Mouse (Mus musculus) heart, embryonic 11.5 days (tissue): ENCODE data around the gene Fam208a. TPM values are rescaled to one million over a fixed set of nuclear protein-coding genes. Genes with fewer than 3 reads are reported as not detected.

Experiments used
- ATAC-seq: fragments of 200-750 bp; cut with Nextera tagmentation; replicated peaks from 2 replicates; pipeline ENCODE4 v1.8.0; 2017; ENCODE audit warnings: moderate library complexity; ENCODE audit not compliant: insufficient number of reproducible peaks, low FRiP score, low TSS enrichment
- H3K27ac ChIP-seq: fragments of 300-500 bp; sonication (generic); 2 replicates; pipeline ENCODE4 v1.5.1; 2014; ENCODE audit warnings: mild to moderate bottlenecking, low read depth, low read length
- H3K27me3 ChIP-seq: fragments of 300-500 bp; sonication (generic); 2 replicates; pipeline ENCODE4 v1.6.1; 2014; ENCODE audit warnings: mild to moderate bottlenecking, low read length, mixed read lengths; ENCODE audit not compliant: control insufficient read depth, insufficient read depth
- H3K36me3 ChIP-seq: fragments of 300-500 bp; sonication (generic); 2 replicates; pipeline ENCODE4 v1.6.1; 2014; ENCODE audit warnings: mild to moderate bottlenecking, low read length, moderate library complexity, mixed read lengths; ENCODE audit not compliant: control insufficient read depth, insufficient read depth
- H3K4me1 ChIP-seq: fragments of 300-500 bp; sonication (generic); 2 replicates; pipeline ENCODE4 v1.6.1; 2014; ENCODE audit warnings: low read length; ENCODE audit not compliant: control insufficient read depth, insufficient read depth
- H3K4me2 ChIP-seq: fragments of 300-500 bp; sonication (generic); 2 replicates; pipeline ENCODE4 v1.6.1; 2014; ENCODE audit warnings: mild to moderate bottlenecking, moderate library complexity
- H3K4me3 ChIP-seq: fragments of 300-500 bp; sonication (generic); 2 replicates; pipeline ENCODE4 v1.5.1; 2014; ENCODE audit warnings: low read depth, low read length
- H3K9ac ChIP-seq: fragments of 300-500 bp; sonication (generic); 2 replicates; pipeline ENCODE4 v1.6.1; 2014; ENCODE audit warnings: mild to moderate bottlenecking, low read depth, low read length, moderate library complexity
- H3K9me3 ChIP-seq: fragments of 300-500 bp; sonication (generic); replicated peaks from 2 replicates; pipeline ENCODE4 v1.6.1; 2016; ENCODE audit warnings: low read length; ENCODE audit not compliant: control insufficient read depth
- WGBS: fragments of 180-500 bp; shearing (Covaris S2); extraction: QIAGEN DNeasy Blood & Tissue Kit; methylation state at CpG from one replicate; pipeline ENCODE4 v1.1.7; 2014; ENCODE audit not compliant: insufficient replicate concordance; 5-methylcytosine and 5-hydroxymethylcytosine counted together
- polyA plus RNA-seq: library from polyadenylated mRNA; unstranded; fragments of >200 nt; fragmentation: Nextera tagmentation; extraction: Ambion mirVana; gene quantifications from 2 replicates; pipeline ENCODE4 v1.2.1, GENCODE M21; 2014

Gene Fam208a
- polyA plus RNA-seq, 1 experiment from 2014 or later = 12.3 TPM

DNA sequence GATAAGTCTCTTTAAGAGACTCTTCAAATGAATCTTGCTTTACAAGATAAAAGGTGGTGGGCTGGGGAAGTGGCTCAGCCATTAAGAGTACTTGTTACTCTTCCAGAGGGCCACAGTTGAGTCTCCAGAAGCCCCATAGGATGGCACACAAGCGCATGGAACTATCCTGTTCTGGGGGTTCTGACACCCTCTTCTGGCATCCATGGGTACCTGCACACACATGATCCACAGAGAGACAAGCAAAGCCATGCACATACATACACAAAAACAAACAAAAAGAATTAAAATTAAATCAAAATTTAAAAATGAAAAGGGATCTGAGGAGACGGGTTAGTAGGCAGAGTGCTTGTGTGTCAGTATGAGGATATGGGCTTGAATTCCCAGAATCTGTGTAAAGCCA is 36.0 kb upstream of the Fam208a start:
- H3K4me2 ChIP-seq = no peak overlapping the region
- ATAC-seq = no peak
- H3K9ac ChIP-seq = no peak overlapping the region
- H3K4me3 ChIP-seq = no peak overlapping the region
- H3K9me3 ChIP-seq = no peaks in the 10 kb centered on the region
- 85% methylated on average over 2 of the region's 2 CpGs for WGBS
- H3K27me3 ChIP-seq = no peaks in the 10 kb centered on the region
- H3K36me3 ChIP-seq = no peaks in the 10 kb centered on the region
- 0 out of 2 replicates have a peak, but pooled peaks cover 2% of the 10 kb centered on the region for H3K4me1 ChIP-seq
- no peak overlapping the region for H3K27ac ChIP-seq

GRCm38 (mm10) chr14:27393806-27394205 is 34.8 kb upstream of the Fam208a start:
- H3K4me2 ChIP-seq = no peak overlapping the region
- 0 out of 2 replicates have a peak, but pooled peaks cover 2% of the 10 kb centered on the region for H3K4me1 ChIP-seq
- H3K27ac ChIP-seq = no peak overlapping the region
- H3K9ac ChIP-seq = no peak overlapping the region
- no peaks in the 10 kb centered on the region for H3K36me3 ChIP-seq
- H3K4me3 ChIP-seq = no peak overlapping the region
- WGBS = 39% methylated on average over 10 of the region's 10 CpGs
- H3K9me3 ChIP-seq = no peaks in the 10 kb centered on the region
- ATAC-seq = no peak
- H3K27me3 ChIP-seq = no peaks in the 10 kb centered on the region

DNA sequence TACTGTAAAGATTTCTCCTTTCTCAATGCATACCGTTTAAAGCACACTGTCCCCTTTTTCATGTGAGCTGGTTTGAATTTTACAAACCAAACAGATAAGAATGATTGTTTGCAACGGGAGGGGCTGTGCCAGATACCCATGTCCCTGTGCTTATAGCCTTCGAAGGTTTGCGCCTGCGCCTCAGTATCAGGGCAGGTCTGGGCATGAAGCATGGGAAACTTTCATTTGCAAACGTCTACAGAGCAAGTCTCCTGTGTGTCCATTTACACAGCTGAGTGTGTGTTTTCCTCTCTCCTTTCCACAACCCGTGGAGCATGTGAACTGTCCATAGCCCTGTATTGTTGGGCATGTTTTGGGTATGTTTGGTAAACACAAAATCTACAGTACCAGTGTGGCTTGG is 32.2 kb upstream of the Fam208a start:
- Histone ChIP-seq H3K27ac (no peak overlapping the region), H3K9me3 (no peaks in the 10 kb centered on the region), H3K27me3 (no peaks in the 10 kb centered on the region), H3K4me2 (no peak overlapping the region), H3K9ac (no peak overlapping the region), H3K36me3 (no peaks in the 10 kb centered on the region), H3K4me1 (0 out of 2 replicates have a peak, but pooled peaks cover 2% of the 10 kb centered on the region), H3K4me3 (no peak overlapping the region)
- 76% methylated on average over 7 of the region's 7 CpGs for WGBS
- ATAC-seq = no peak

GRCm38 (mm10) chr14:27397526-27397925 is 31.1 kb upstream of the Fam208a start:
- WGBS = 81% methylated on average over 6 of the region's 6 CpGs
- H3K9ac ChIP-seq = no peak overlapping the region
- H3K4me1 ChIP-seq = 0 out of 2 replicates have a peak, but pooled peaks cover 2% of the 10 kb centered on the region
- no peak overlapping the region for H3K4me2 ChIP-seq
- no peaks in the 10 kb centered on the region for H3K36me3 ChIP-seq
- H3K27ac ChIP-seq = no peak overlapping the region
- no peaks in the 10 kb centered on the region for H3K9me3 ChIP-seq
- ATAC-seq = no peak
- no peaks in the 10 kb centered on the region for H3K27me3 ChIP-seq
- H3K4me3 ChIP-seq = no peak overlapping the region

DNA sequence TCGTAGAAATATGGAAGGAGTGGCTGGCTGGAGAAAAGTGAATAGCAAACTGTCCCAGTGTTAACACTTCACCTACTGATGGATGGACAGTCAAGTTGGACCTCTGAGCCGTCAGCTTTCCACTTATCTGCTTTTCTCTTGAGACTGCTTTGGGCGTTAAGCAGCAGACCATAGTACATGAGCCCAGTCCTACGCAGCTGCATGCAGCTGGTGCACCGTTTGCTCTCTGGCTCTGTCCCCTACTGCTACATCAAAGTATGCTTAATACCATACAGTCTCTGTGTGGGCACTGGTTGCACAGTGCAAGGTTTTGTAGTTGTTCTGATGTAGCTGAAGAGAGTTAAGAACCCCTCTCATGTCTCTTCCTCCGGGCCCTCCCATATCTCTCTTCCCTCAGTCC is 28.1 kb upstream of the Fam208a start:
- 61% methylated on average over 6 of the region's 6 CpGs for WGBS
- no peaks in the 10 kb centered on the region for H3K36me3 ChIP-seq
- no peak overlapping the region for H3K4me2 ChIP-seq
- no peak overlapping the region for H3K9ac ChIP-seq
- no peaks in the 10 kb centered on the region for H3K4me1 ChIP-seq
- no peak overlapping the region for H3K27ac ChIP-seq
- H3K27me3 ChIP-seq = no peaks in the 10 kb centered on the region
- no peak for ATAC-seq
- no peaks in the 10 kb centered on the region for H3K9me3 ChIP-seq
- H3K4me3 ChIP-seq = no peak overlapping the region

DNA sequence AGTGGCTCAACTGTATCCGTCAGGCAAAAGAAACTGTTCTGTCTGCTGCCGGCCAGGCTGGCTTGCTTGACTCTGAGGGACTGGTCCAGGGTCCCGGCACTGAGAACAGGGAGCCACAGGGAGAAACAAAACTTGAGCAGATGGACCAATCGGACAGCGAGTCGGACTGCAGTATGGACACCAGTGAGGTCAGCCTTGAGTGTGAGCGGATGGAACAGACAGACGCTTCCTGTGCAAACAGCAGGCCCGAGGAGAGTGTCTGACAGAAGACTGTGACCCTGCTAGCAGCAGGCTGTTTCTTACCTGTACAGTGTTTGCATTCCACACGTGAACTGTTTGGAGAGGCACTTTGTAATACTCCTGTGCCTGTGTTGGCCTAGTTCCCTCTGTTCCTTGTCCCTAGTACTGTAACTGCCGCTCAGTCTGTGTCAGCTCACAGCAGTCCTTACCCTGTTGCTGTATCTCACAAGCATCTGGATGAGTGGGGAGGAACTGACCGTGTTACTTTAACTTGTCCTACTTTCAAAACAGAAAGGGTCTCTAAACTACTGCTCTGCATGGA is 26.8 kb upstream of the Fam208a start:
- ATAC-seq = no peak
- Histone ChIP-seq H3K36me3 (no peaks in the 10 kb centered on the region), H3K4me2 (no peak overlapping the region), H3K9me3 (no peaks in the 10 kb centered on the region), H3K4me1 (no peaks in the 10 kb centered on the region), H3K27me3 (no peaks in the 10 kb centered on the region), H3K9ac (no peak overlapping the region), H3K4me3 (no peak overlapping the region), H3K27ac (no peak overlapping the region)
- WGBS = 67% methylated on average over 12 of the region's 12 CpGs

DNA sequence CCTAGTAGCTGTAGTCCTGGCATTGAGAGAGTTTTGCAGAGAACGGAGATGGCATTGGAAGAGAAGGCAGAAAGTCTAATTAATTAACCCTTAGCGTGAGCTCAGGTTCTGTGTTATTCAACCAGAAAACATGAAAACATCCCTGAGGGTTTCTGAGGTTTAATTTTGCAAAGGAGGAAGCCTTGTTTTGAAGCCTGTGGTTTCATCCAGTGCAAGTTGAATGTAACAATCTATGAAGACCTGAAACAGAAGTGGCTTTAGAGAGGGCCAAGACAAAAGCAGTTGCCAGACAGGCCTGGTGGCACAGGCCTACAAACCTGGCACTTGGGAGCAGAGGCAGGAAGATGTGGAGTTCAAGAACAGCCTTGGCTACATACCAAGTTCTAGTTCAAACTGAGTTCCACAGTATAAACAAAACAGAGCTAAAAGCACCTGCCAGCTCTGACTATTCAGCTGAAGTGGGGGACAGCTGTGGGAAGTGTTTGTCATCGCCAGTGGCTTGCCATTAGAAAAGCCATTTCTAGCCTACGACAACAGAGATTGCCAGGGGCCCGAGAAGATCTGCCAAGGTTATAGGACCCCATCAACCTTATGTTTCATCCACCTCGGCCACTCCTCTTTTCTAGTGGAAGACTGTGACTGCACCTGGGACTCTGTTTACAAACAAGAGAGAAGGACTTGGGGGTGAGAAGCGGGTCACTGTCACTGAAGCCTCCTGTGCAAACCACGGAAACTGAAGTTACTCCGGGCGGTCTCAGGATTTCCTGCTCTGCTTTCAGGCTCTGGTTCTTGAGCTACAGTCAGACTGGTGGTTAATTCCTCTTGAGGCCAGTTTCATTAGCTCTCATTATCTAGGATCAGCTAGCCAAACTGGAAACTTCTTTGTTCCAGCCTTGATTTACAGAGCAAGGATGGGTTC is 26.0 kb upstream of the Fam208a start:
- H3K4me1 ChIP-seq = no peaks in the 10 kb centered on the region
- ATAC-seq = no peak
- H3K4me3 ChIP-seq = no peak overlapping the region
- no peaks in the 10 kb centered on the region for H3K27me3 ChIP-seq
- H3K4me2 ChIP-seq = no peak overlapping the region
- no peak overlapping the region for H3K9ac ChIP-seq
- no peak overlapping the region for H3K27ac ChIP-seq
- no peaks in the 10 kb centered on the region for H3K9me3 ChIP-seq
- H3K36me3 ChIP-seq = no peaks in the 10 kb centered on the region
- 71% methylated on average over 10 of the region's 10 CpGs for WGBS

- no peaks in the 10 kb centered on the region for H3K9me3 ChIP-seq
- H3K27ac ChIP-seq = no peak overlapping the region
- H3K36me3 ChIP-seq = no peaks in the 10 kb centered on the region
- H3K9ac ChIP-seq = no peak overlapping the region
- no peak overlapping the region for H3K4me3 ChIP-seq
- H3K27me3 ChIP-seq = no peaks in the 10 kb centered on the region
- no peak overlapping the region for H3K4me2 ChIP-seq
- no peak for ATAC-seq
- no peaks in the 10 kb centered on the region for H3K4me1 ChIP-seq
- 79% methylated on average over 4 of the region's 4 CpGs for WGBS
These were observed 23.2 kb upstream of the Fam208a start for GRCm38 (mm10) chr14:27405452-27405851.
